Mouse (Mus musculus): ENCODE measurements around the gene Crybb1.

DNA sequence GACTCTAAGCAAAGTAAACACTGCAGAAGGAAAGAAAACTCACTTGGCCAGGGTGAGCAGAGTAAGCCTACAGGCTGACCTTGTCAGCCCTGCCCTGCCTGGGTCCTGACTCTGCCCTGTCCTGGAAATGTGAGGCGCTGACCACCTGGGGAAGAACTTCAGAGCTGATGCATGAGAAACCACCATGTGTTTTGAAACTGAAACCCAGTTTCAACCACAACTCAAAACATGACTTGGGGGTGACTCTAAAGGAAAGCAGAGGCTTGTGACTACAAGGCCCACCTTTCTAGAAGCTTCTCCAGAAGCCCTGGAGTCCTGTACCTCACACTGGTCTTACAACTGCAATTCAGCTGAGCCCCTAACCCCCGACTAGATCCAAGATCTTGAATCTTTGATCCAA lies 17.3 kb downstream of the Crybb1 start:
- TF ChIP-seq GATA1 (IDR thresholded peaks at IDR 0.05; ENCODE audit: borderline replicate concordance, low read length) (no peak), FLI1 (IDR thresholded peaks at IDR 0.05; ENCODE audit: low read length) (no peak)
